8 mouse cellular contexts compared by ENCODE assay signal in genomic region chr5:137756882-137757661, GRCm38 (mm10). TPM values are rescaled to one million over a fixed set of nuclear protein-coding genes. Genes with fewer than 3 reads are reported as not detected.
DNase-seq lines count a peak whose midpoint lies in the region; ATAC-seq and TF ChIP-seq lines count a peak whose summit lies in the region.

No protein-coding gene starts in this region.

- H3K4me2 ChIP-seq in midbrain, embryonic 12.5 days (replicated peaks) = no peak overlapping the region

- peak; percentile 51 for DNase-seq in 3134 (ENCODE audit: extremely low read depth, insufficient read length, low spot score)
- DNase-seq in adrenal gland, postnatal 10 days = peak; percentile 92
- peak; percentile 86 for DNase-seq in embryonic facial prominence, embryonic 10.5 days (ENCODE audit: low spot score)
- peak; percentile 88 to 94 for DNase-seq in heart, adult 18-20 months
- DNase-seq in kidney, adult 11 months = peak; percentile 87
- DNase-seq in left cerebral cortex, postnatal 36 days (ENCODE audit: low spot score in 2 of 2) = peak; percentile 79 to 85

- peak; percentile 32 for ATAC-seq in midbrain, embryonic 12.5 days (ENCODE audit: low FRiP score, low read depth)

- H3K4me1 ChIP-seq in embryonic facial prominence, embryonic 10.5 days = peaks cover 19% of the 10 kb centered on the region
- peaks cover 8% of the 10 kb centered on the region for H3K4me1 ChIP-seq in midbrain, embryonic 12.5 days
- peaks cover 5% of the 10 kb centered on the region for H3K4me1 ChIP-seq in small intestine, adult 2 months (ENCODE audit: control insufficient read depth, insufficient read depth, insufficient read length, low read length)

- H3K9ac ChIP-seq in midbrain, embryonic 12.5 days (replicated peaks) = no peak overlapping the region

- peaks cover 75% of the 10 kb centered on the region for H3K36me3 ChIP-seq in embryonic facial prominence, embryonic 10.5 days (replicated peaks)
- peaks cover 41% of the 10 kb centered on the region for H3K36me3 ChIP-seq in midbrain, embryonic 12.5 days
- H3K36me3 ChIP-seq in small intestine, adult 2 months (ENCODE audit: control insufficient read depth, insufficient read depth, low read length) = peaks cover 47% of the 10 kb centered on the region

- no peak overlapping the region for H3K27ac ChIP-seq in embryonic facial prominence, embryonic 10.5 days (replicated peaks)
- no peak overlapping the region; the same call in 1 of the 2 replicates for H3K27ac ChIP-seq in midbrain, embryonic 12.5 days (replicated peaks)
- no peak overlapping the region for H3K27ac ChIP-seq in small intestine, adult 2 months (ENCODE audit: insufficient read depth, low read depth, low read length)

- intact Hi-C loops in left cerebral cortex, postnatal 36 days (cut with DNase I) = loop anchor here (1.0 kb wide), 1 partner anchor 100 kb away; no protein-coding TSS in a partner anchor

- no peak overlapping the region for H3K4me3 ChIP-seq in embryonic facial prominence, embryonic 10.5 days
- no peak overlapping the region for H3K4me3 ChIP-seq in midbrain, embryonic 12.5 days
- no peak overlapping the region for H3K4me3 ChIP-seq in small intestine, adult 2 months (ENCODE audit: low read depth, low read length)

- H3K9me3 ChIP-seq in embryonic facial prominence, embryonic 10.5 days = no peaks in the 10 kb centered on the region
- no peaks in the 10 kb centered on the region for H3K9me3 ChIP-seq in midbrain, embryonic 12.5 days

- peak; percentile 94 for TF ChIP-seq CTCF in small intestine, adult 2 months (IDR thresholded peaks at IDR 0.05; ENCODE audit: extremely low read depth, insufficient read length, insufficient replicate concordance, low read depth, low read length)

- no peaks in the 10 kb centered on the region for H3K27me3 ChIP-seq in embryonic facial prominence, embryonic 10.5 days (replicated peaks; ENCODE audit: low read depth, poor library complexity, severe bottlenecking)
- no peaks in the 10 kb centered on the region for H3K27me3 ChIP-seq in midbrain, embryonic 12.5 days
- H3K27me3 ChIP-seq in small intestine, adult 2 months (ENCODE audit: control insufficient read depth, insufficient read depth, low read length) = no peaks in the 10 kb centered on the region

- 43% methylated on average over 10 of the region's 10 CpGs for WGBS in embryonic facial prominence, embryonic 10.5 days
- WGBS in midbrain, embryonic 12.5 days = 49% methylated on average over 10 of the region's 10 CpGs
- WGBS in small intestine, adult 2 months = 49% methylated on average over 10 of the region's 10 CpGs

- no peak for TF ChIP-seq POLR2A in small intestine, adult 2 months (IDR thresholded peaks at IDR 0.05; ENCODE audit: low read depth, low read length)

RNA-seq across cellular contexts. Expression of gene Tsc22d4, which starts 11.5 kb away (rescaled TPM):
- total RNA-seq in adrenal gland, postnatal 10 days (2021) = 100 to 1,000 TPM in 1 of 2 experiments, 10 to 100 TPM in 1; 88.3 to 101 TPM
- 89.8 and 94.3 TPM in 2 replicates for polyA plus RNA-seq in embryonic facial prominence, embryonic 10.5 days (2016; fragmentation: Nextera tagmentation; extraction: Ambion mirVana)
- 100 to 1,000 TPM; 240 to 253 TPM for total RNA-seq in heart, adult 18-20 months (2021)
- 100 to 1,000 TPM; 166 to 203 TPM for total RNA-seq in left cerebral cortex, postnatal 36 days (2021)
- 68.4 and 71.4 TPM in 2 replicates for polyA plus RNA-seq in midbrain, embryonic 12.5 days (2016; fragmentation: Nextera tagmentation; extraction: Ambion mirVana)
- polyA plus RNA-seq in small intestine, adult 2 months (2012; rRNA removed) = 72.9 and 209 TPM in 2 replicates

RNA-seq across cellular contexts. Expression of gene Nyap1, which starts 15.7 kb away (rescaled TPM):
- 1 to 10 TPM; 4.9 to 6.5 TPM for total RNA-seq in adrenal gland, postnatal 10 days (2021)
- polyA plus RNA-seq in embryonic facial prominence, embryonic 10.5 days (2016; fragmentation: Nextera tagmentation; extraction: Ambion mirVana) = 3.0 and 3.6 TPM in 2 replicates
- 1 to 10 TPM in 1 of 2 experiments, under 1 TPM in 1; 0.79 to 1.1 TPM for total RNA-seq in heart, adult 18-20 months (2021)
- 10 to 100 TPM; 70.1 to 79.5 TPM for total RNA-seq in left cerebral cortex, postnatal 36 days (2021)
- 22.1 TPM in 2 replicates for polyA plus RNA-seq in midbrain, embryonic 12.5 days (2016; fragmentation: Nextera tagmentation; extraction: Ambion mirVana)
- polyA plus RNA-seq in small intestine, adult 2 months (2012; rRNA removed) = 7.3 and 25.1 TPM in 2 replicates

RNA-seq across cellular contexts. Expression of gene Ppp1r35, which starts 21.6 kb away (rescaled TPM):
- total RNA-seq in adrenal gland, postnatal 10 days (2021) = 10 to 100 TPM; 21.6 to 23.1 TPM
- 47.9 and 49.1 TPM in 2 replicates for polyA plus RNA-seq in embryonic facial prominence, embryonic 10.5 days (2016; fragmentation: Nextera tagmentation; extraction: Ambion mirVana)
- total RNA-seq in heart, adult 18-20 months (2021) = 10 to 100 TPM in 1 of 2 experiments, 1 to 10 TPM in 1; 9.9 to 12.0 TPM
- total RNA-seq in left cerebral cortex, postnatal 36 days (2021) = 10 to 100 TPM; 23.5 to 28.6 TPM
- polyA plus RNA-seq in midbrain, embryonic 12.5 days (2016; fragmentation: Nextera tagmentation; extraction: Ambion mirVana) = 67.7 and 73.0 TPM in 2 replicates
- polyA plus RNA-seq in small intestine, adult 2 months (2012; rRNA removed) = 40.0 and 75.4 TPM in 2 replicates

RNA-seq across cellular contexts. Expression of gene Mepce, which starts 30.4 kb away (rescaled TPM):
- total RNA-seq in adrenal gland, postnatal 10 days (2021) = 10 to 100 TPM; 43.5 to 47.9 TPM
- polyA plus RNA-seq in embryonic facial prominence, embryonic 10.5 days (2016; fragmentation: Nextera tagmentation; extraction: Ambion mirVana) = 9.1 and 11.5 TPM in 2 replicates
- total RNA-seq in heart, adult 18-20 months (2021) = 10 to 100 TPM; 24.2 to 28.7 TPM
- 10 to 100 TPM; 33.5 to 42.8 TPM for total RNA-seq in left cerebral cortex, postnatal 36 days (2021)
- polyA plus RNA-seq in midbrain, embryonic 12.5 days (2016; fragmentation: Nextera tagmentation; extraction: Ambion mirVana) = 12.1 and 13.7 TPM in 2 replicates
- polyA plus RNA-seq in small intestine, adult 2 months (2012; rRNA removed) = 11.0 and 41.7 TPM in 2 replicates

RNA-seq across cellular contexts. Expression of gene Zcwpw1, which starts 30.5 kb away (rescaled TPM):
- 1 to 10 TPM; 5.9 to 6.7 TPM for total RNA-seq in adrenal gland, postnatal 10 days (2021)
- polyA plus RNA-seq in embryonic facial prominence, embryonic 10.5 days (2016; fragmentation: Nextera tagmentation; extraction: Ambion mirVana) = 14.5 and 17.5 TPM in 2 replicates
- under 1 TPM; 0.22 to 0.72 TPM for total RNA-seq in heart, adult 18-20 months (2021)
- total RNA-seq in left cerebral cortex, postnatal 36 days (2021) = 1 to 10 TPM; 4.6 to 7.2 TPM
- polyA plus RNA-seq in midbrain, embryonic 12.5 days (2016; fragmentation: Nextera tagmentation; extraction: Ambion mirVana) = 14.9 and 17.9 TPM in 2 replicates
- 0.25 and 0.39 TPM in 2 replicates for polyA plus RNA-seq in small intestine, adult 2 months (2012; rRNA removed)

Comparison
In these comparisons a context has a peak if more than half of its experiments do, and no peak if none do; other contexts are left out.
1. RNA of gene Nyap1, which starts 15.7 kb away (total RNA-seq): 70.1 to 79.5 TPM in left cerebral cortex, postnatal 36 days; 4.9 to 6.5 TPM in adrenal gland, postnatal 10 days and 0.79 to 1.1 TPM in heart, adult 18-20 months; every median in the first group is over 4 times any median in the second.
2. Peak in every context shown above with its lines, with median percentiles within 50 percentile points of each other: DNase-seq.